Mouse (Mus musculus) ovary, postnatal 14 days (tissue): Measurements from ENCODE around the gene Nrap.

Experiments
- DNase-seq: peaks from one replicate; pipeline ENCODE4 v3.0.0; 2022; ENCODE audit warnings: low spot score

Gene Nrap

DNA sequence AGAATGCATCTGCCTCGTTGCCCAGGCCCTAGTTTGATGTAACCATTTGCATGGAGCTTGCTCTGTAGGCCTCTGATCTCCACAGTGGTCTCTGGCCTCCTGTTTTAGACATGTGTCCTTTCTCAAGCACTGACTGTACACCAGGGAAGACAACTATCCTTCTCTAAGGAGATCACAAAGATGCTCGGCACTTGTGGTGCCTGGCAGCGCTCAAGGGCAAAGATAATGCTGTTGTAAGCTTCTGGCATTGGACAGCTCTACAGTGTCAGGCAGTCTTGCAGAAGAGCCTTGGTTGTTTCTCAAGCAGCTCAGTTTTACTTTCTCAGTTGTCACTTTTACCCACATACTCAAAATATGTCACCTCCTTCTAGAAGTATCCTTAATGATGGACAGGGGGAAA, 73.3 kb downstream of the Nrap start:
- no peak for DNase-seq

DNA sequence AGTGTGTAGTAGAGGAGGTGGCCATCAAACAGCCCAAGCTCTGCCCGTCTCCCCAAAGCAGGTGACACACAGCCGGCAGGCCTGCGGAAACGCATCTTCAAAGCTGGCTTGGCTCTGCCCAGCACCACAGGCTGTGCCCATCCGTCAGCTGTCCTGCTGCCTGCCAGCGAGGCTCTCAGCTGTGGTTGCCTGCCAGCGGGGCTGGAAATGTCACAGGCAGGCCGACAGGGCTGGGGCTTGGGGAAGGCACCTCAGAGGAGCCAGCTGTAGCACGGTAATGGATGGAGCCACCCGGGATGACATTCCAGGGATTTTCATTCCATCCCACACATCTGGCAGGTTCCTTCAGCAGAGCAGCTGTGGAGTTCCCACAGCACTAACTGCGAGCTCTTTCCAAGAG, 89.0 kb downstream of the Nrap start:
- DNase-seq: no peak

DNA sequence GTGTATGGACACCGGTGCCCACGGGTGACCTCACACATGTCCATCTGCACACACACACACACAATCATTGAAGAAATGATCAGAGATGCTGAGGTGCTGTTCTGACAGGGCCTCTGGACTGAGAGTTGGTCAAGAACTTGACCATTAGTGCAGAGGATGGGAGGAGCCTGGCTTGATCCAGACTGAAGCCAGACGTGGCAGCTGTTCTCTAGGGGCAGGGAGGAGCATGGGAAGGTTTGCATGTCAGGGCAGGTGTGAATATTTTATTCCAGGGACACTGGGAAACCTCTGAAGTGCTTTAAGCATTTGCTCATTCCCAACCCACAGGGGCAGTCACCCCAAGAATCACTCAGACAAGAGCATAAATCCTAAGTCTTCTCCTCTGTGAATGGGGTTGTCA, 92.6 kb downstream of the Nrap start:
- no peak for DNase-seq

DNA sequence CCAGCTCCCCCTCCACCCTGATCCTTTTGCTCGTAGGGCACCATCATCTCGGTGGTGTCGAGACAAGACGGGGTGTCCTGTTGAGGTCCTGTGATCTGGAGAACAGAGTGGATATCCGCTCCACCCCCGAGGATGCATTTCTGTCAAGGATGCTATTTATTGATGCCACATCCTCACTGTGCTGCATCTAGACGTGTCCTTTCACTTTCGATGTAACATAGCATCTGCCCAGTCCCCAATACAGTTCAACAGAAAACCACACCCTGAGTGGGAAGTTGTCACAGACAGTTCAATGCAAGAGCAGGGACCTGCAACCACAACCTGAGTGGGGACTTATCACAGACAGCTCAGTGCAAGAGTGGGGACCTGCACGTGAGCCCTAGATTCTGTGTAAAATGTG, 93.2 kb downstream of the Nrap start:
- DNase-seq: no peak

DNA sequence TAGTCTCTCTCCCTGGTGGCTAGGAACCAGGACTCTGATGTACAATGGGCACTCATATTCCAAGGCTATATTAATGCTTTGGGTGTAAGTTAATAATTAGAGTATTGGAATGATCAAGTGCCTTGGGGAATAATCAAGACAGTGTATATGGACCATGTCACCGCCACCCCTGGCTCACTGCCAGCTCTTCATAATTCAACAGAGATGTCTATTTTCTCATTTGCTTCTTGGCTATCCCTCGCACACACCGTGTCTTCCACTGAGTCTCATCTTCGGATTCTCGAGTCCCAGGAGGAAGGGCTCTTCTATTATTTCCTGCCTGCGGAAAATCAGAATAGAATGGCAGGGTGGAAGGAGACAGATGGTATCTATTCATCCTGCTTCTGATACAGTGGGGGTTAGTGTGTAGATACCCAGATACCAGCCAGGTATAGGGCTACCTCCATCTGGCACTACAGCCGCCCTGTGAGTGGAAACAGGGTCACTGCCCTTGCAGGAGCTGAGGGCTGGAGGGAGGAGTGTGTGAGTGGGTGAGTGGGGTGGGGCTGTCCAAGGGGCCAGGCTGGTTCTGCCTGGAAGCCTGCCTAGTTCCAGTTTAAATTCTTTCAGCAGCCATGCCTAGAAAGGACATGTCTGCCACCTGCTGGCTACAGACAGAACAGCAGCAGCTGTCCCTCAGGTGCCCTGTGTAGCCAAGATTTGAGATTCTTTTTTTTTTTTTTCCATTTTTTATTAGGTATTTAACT, 95.0 kb downstream of the Nrap start:
- peak; percentile 71 for DNase-seq

DNA sequence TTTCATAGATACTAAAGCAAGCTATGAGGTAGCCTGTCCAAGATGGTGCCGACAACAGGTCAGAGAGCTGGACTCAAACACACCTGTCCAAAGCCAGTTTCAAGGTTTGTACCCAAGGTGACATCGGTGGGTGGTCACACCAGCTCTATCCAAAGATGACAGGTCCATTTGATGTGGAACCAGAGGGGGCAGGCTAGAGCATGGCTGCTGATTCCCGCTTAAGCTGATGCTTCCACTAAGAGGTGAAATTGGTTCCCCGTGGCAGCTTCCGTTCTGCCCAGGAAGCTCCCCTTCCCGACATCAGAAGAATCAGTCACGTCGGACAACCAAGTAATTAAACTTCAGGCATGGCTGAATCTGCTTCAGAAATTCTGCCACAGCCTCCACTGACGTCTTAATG, 97.5 kb downstream of the Nrap start:
- DNase-seq: no peak

DNA sequence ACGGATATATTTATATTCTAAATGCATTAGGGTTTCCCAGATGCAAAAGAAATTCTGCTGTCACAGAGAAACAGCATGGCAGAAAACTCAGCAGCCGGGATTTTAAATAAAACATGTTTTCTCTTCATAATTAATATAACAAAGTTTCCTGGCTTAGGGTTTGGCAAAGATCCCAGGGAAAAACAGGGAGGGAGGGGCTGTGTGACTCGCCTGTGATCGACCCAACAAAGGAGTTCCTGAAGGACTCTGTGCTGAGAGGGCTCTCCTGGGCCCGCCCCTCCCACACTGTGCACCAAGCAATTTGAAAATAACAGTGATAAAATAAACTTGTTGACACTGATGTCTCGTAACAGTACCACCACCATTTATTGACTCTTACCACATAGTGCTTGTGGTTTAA, 97.9 kb downstream of the Nrap start:
- DNase-seq: no peak

DNA sequence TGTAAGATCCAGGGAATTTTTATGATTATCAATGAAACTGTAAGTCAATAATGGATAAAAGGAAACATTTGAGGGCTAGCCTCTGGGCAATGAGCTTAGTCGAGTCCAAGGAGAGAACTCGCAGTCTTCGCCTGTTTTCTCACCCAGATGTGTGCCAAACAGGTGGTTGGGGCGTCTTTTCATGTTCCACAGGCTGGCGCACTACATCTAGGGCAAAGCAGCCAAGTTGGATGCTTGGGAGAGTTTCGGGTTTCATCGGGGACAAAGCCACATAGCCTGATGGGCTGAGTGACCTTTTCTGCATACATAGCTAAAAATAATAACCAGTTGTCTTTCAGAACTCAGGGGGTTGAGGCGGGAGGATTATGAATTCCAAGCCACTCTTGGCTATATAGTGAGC, 100.2 kb downstream of the Nrap start:
- DNase-seq: no peak

DNA sequence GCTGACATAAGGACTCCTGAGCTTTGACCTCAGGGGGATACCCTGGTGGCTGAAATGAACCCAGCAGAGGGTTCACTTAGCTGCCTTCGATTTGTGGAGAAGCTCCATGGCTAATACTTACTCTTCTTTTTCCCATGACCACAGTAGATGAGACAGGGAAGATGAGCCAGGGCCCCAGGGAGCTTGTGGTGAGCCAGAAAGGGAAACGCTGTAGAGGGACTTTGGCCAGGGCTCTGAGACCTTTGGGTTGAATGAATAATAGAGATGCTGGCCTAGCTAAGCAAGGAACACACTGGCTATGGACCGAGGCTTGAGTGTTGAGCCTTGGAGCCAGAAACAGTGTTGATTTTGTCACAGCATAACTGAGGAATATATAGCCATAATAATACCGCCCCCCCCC, 101.4 kb downstream of the Nrap start:
- no peak for DNase-seq

DNA sequence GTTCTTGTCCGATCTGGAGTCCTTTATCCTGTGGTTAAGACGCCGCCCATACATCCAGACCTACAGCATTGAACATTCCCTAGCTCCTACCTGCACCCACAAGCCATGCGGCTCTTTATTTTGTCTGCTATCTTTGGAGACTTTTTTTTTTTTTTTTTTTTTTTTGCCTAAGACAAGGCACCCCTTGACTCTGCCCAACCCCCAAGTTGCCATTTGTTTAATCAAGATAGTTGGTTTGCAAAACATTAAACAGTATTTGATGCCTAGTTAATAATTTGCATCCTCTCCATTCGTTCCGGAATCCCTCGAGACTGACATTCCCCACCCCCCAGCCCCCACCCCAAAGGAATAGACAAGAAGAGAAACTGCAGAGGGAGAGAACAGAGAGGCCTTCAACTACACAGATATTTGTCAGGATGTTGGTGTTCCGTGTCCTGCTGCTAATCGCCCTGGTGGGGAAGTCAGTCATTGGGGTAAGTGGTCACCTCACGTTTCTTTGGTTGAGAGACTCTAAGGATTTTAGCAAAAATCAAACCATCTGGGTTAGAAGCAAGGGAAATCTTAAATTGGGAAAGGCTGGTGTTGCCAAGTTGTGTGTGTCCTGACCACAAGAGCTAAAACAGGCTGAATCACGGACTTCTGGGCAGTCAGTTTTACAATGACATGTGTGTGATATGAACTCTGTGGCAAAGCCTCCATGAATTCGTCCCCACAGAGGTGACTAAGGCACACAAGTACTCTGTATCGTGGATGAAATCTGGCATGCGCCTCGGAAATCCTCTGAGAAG, 102.1 kb downstream of the Nrap start:
- DNase-seq: no peak

DNA sequence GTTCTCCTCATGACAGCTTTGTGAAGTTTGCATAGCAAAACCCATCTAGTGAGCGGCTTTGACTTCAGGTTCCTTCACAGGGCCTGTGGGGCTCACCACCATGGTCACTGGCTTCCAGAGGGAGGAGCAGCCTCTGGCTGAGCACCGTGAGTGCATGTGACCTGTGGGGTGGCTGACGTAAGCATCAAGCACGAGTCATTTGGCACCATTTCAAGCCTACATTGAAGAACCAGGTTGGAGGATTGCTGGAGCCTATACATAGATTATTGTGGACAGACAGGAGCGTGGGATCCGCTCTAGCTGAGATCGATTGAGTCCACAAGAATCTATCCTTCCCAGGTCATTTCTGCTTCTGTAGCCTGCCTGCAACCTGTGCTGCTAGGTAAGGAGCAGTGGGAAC, 103.0 kb downstream of the Nrap start, which contains the start of gene Habp2:
Habp2 (plus strand) TSS at position 272 of the 400 bp plus-strand sequence.
- no peak for DNase-seq

DNA sequence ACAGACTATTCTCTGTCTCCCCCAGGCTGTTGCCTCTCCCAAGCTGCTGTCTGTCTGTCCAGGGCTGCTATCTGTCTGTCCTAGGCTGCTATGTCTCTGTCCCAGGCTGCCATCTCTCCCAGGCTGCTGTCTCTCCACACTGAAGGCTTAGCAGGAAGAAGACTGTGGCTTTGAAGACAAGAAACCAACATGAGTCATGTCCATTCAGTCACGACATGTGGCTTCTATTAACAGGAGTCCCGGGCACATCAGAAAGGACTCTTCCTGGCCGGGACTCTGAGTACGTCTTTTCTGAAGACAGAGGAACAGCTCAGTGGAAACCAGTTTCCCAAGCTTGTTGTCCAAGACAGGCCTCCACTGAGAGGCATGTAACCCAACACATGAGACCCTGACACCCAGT, 104.6 kb downstream of the Nrap start:
- DNase-seq: no peak

DNA sequence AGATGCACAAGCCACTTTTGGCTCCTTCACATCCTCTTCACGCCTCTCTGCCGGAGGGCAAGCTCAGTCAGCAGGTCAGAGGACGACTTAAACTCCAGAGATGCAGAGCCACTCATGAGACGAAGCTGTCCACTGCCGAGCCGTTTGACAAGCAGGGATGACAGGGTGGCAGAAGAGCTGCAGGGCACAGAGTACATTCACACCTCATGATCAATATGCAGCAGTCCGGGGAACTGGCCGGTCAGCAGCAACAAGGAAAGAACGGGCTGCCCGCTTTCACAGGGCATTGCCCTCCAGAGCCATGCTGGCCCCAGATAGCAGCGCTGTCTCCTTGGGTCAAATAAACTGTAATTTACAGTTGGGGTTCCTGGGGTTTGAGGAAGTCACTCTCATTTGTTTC, 111.5 kb downstream of the Nrap start:
- no peak for DNase-seq

DNA sequence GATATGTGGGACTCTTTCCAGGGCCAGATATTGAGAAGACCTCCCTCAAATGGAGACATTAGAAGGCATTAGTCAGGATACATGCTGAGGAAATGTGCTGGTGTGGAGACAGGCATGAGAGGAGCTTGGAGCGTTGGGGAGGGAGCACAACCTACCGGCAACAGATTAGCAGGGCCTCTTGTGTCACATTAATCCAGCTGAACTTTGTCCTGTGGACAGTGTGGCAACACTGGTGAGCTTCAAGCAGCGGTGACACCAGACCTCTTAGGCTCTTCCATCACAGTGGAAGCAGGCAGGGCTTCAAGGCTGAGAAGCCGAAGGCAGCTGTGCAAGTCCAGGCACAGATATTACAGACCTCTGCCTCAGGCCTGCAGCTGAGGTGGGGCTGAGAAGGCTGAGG, 111.9 kb downstream of the Nrap start:
- no peak for DNase-seq

DNA sequence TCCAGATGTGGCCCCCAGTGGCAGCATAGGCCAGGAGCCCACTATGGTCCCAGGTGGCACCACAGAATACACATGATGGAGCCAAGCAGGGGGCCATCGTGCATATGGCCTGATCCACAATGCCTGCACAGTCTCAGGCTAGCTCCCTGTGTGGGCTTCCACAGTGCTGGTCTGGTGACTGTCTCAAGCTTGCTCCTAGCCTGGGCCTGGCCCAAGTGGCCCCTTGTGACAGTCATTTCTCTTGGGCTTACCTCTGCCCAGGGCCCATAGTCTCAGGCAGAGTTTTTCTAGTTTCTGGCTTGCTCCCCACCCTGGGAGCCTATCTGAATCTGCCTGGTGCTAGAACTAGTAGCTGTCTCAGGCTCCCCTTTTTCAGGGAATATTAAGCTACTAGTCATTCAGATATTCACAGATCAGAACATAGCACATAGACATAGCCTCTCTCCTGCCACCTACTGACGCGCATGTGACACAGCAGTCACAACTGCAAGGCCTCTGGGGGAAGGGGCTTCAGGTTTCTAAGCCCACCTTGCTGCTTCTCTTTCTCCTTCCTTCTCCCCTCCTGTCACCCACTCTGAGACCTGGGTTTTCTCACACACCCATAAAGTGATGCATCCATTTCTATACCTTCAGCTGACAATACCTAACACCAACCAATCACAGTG, 112.6 kb downstream of the Nrap start:
- DNase-seq: no peak

DNA sequence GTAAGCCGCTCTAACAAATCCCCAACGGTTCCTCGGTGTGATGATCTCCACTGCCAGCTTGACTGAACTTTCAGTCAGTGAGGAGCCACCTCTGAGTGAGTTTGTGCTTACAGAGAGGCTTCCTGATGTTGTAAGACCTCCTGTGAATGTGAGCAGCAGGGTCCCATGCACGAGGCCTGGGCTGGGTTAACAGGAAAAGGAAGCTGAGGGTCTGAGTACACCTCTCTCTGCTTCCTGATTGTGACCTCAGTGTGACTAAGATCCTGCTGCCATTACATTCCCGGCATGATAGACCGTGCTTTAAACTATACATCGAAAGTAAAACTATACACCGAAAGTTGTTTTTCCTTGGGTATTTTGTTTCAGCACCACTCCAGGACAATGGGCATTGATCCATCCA, 117.8 kb downstream of the Nrap start:
- no peak for DNase-seq
